Mouse (Mus musculus) heart, embryonic 16.5 days (tissue): ENCODE results near the gene A530084C06Rik. TPM values are rescaled to one million over a fixed set of nuclear protein-coding genes. Genes with fewer than 3 reads are reported as not detected.
A peak's percentile ranks its signal among the peaks of the same experiment; 100 is the strongest.

ENCODE experiments used
- ATAC-seq: fragments of 200-750 bp; cut with Nextera tagmentation; replicated peaks from 2 replicates; pipeline ENCODE4 v1.8.0; 2017; ENCODE audit warnings: moderate number of reproducible peaks; ENCODE audit not compliant: insufficient read depth, low FRiP score; ENCODE audit errors: extremely low read depth
- H3K27ac ChIP-seq: fragments of 300-500 bp; sonication (generic); 2 replicates; pipeline ENCODE4 v1.5.1; 2014; ENCODE audit warnings: mild to moderate bottlenecking, low read length, control low read depth, moderate library complexity
- H3K27me3 ChIP-seq: fragments of 300-500 bp; sonication (generic); 2 replicates; pipeline ENCODE4 v1.6.1; 2014; ENCODE audit warnings: low read length, mixed read lengths; ENCODE audit not compliant: control insufficient read depth, insufficient read depth
- H3K36me3 ChIP-seq: fragments of 300-500 bp; sonication (generic); 2 replicates; pipeline ENCODE4 v1.6.1; 2014; ENCODE audit not compliant: control insufficient read depth, insufficient read depth
- H3K4me1 ChIP-seq: fragments of 300-500 bp; sonication (generic); 2 replicates; pipeline ENCODE4 v1.6.1; 2014; ENCODE audit warnings: low read length, mixed read lengths; ENCODE audit not compliant: control insufficient read depth, insufficient read depth
- H3K4me2 ChIP-seq: fragments of 300-500 bp; sonication (generic); 2 replicates; pipeline ENCODE4 v1.6.1; 2014; ENCODE audit warnings: low read depth, mild to moderate bottlenecking, control low read depth, low read length
- H3K4me3 ChIP-seq: fragments of 300-500 bp; sonication (generic); 2 replicates; pipeline ENCODE4 v1.5.1; 2014; ENCODE audit warnings: mild to moderate bottlenecking, control low read depth, low read length
- H3K9ac ChIP-seq: fragments of 300-500 bp; sonication (generic); 2 replicates; pipeline ENCODE4 v1.6.1; 2014; ENCODE audit warnings: low read length, control low read depth
- H3K9me3 ChIP-seq: fragments of 300-500 bp; sonication (generic); replicated peaks from 2 replicates; pipeline ENCODE4 v1.6.1; 2016; ENCODE audit warnings: low read length; ENCODE audit not compliant: control insufficient read depth
- WGBS: fragments of 180-500 bp; shearing (Covaris S2); extraction: QIAGEN DNeasy Blood & Tissue Kit; methylation state at CpG from one replicate; pipeline ENCODE4 v1.1.7; 2014; 5-methylcytosine and 5-hydroxymethylcytosine counted together
- polyA plus RNA-seq: library from polyadenylated mRNA; unstranded; fragments of >200 nt; fragmentation: Nextera tagmentation; extraction: Ambion mirVana; gene quantifications from 2 replicates; pipeline ENCODE4 v1.2.1, GENCODE M21; 2015

Gene A530084C06Rik
- not detected in 2 replicates for polyA plus RNA-seq

DNA sequence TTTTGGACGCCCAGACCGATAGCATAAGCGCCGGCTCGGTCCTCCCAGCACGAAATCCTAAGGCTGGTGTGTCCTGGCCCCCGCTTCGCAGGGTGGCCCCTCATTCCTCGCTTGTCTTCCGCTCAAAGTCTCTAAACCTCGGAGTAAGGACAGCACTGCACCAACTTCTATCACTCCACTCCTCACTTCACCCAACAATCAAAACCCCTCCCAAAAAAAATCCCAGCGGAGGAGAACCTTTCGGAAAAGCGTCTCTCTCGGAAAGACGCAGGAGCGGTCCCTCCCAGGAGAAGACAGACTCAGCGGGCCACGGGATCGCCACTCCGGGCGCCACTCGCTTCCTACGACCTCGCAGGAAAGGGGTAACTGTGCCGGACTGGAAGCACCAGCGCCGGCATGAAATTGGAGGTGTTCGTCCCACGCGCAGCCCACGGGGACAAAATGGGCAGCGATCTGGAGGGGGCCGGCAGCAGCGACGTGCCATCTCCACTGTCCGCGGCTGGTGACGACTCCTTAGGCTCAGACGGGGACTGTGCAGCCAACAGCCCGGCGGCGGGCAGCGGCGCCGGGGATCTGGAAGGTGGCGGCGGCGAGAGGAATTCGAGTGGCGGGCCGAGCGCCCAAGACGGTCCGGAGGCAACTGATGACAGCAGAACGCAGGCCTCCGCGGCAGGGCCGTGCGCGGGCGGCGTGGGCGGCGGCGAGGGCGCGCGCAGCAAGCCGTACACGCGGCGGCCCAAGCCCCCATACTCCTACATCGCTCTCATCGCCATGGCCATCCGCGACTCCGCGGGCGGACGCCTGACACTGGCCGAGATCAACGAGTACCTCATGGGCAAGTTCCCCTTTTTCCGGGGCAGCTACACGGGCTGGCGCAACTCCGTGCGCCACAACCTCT is at the start of gene A530084C06Rik:
A530084C06Rik (minus strand) TSS at position 813 of the 898 bp plus-strand sequence.
- under 1% methylated on average over 88 of the region's 88 CpGs for WGBS
- no peaks in the 10 kb centered on the region for H3K9me3 ChIP-seq
- ATAC-seq: peak; percentile 28; the same call in 1 of the 2 replicates
- H3K4me1 ChIP-seq: peaks cover 8% of the 10 kb centered on the region
- H3K27ac ChIP-seq: no peak within 1 kb of the TSS
- no peaks in the 10 kb centered on the region for H3K36me3 ChIP-seq
- peak within 1 kb of the TSS; percentile 100 for H3K4me2 ChIP-seq
- H3K9ac ChIP-seq: peak within 1 kb of the TSS; percentile 56
- H3K4me3 ChIP-seq: peak within 1 kb of the TSS; percentile 73
- peaks cover 94% of the 10 kb centered on the region for H3K27me3 ChIP-seq

DNA sequence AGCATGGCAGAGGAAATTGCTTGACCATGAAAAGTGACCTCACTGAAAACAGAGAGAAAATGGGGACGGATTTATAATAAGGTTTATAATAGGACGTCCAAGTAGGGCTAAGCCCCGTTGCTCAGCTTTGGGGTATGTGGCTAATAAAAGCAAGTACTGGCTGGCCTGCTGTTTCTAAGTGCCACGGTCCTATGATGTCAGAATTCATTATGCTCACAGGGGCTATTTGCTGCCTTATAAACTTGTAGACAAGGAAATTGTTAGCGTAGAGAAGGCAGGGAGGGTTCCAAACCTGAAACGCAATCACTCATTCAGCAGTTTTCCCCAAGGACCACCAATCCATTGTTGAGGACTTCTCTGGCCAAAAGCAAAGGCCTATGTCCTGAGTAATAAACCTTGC is 44.8 kb upstream of the A530084C06Rik start:
- ATAC-seq: no peak
- WGBS: 71% methylated on average over 6 of the region's 6 CpGs

DNA sequence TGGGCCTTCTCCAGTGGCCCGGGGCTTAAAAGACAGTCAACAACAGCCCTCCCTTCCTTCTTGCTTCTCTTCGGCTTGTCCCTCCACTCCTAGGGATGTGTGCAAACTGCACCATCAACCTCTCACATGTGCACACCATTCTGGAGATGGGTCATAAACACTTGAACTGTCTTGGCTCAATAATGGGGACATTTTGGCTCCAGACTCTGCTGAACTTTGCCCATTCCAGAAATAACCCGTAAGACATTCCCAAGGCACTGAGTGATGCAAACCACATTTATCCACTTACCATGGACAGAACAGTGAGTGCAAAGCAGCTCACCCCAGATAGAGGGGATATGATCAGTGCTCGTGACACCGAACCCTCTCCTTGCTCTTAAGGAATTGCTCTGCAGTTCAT is 40.4 kb upstream of the A530084C06Rik start:
- Histone ChIP-seq H3K27me3 (no peaks in the 10 kb centered on the region), H3K4me3 (no peak overlapping the region), H3K27ac (no peak overlapping the region), H3K9ac (no peak overlapping the region), H3K36me3 (no peaks in the 10 kb centered on the region), H3K4me2 (no peak overlapping the region), H3K9me3 (peaks cover 2% of the 10 kb centered on the region; the same call in 1 of the 2 replicates), H3K4me1 (no peaks in the 10 kb centered on the region)
- no peak for ATAC-seq
- 65% methylated on average over 5 of the region's 5 CpGs for WGBS

More for the DNA sequence above, 44.8 kb upstream of the A530084C06Rik start:
- H3K4me3 ChIP-seq: no peak overlapping the region
- H3K4me2 ChIP-seq: no peak overlapping the region
- no peaks in the 10 kb centered on the region for H3K9me3 ChIP-seq
- H3K9ac ChIP-seq: no peak overlapping the region
- no peaks in the 10 kb centered on the region for H3K4me1 ChIP-seq
- no peaks in the 10 kb centered on the region for H3K36me3 ChIP-seq
- no peak overlapping the region for H3K27ac ChIP-seq
- H3K27me3 ChIP-seq: peaks cover 2% of the 10 kb centered on the region; the same call in 1 of the 2 replicates

DNA sequence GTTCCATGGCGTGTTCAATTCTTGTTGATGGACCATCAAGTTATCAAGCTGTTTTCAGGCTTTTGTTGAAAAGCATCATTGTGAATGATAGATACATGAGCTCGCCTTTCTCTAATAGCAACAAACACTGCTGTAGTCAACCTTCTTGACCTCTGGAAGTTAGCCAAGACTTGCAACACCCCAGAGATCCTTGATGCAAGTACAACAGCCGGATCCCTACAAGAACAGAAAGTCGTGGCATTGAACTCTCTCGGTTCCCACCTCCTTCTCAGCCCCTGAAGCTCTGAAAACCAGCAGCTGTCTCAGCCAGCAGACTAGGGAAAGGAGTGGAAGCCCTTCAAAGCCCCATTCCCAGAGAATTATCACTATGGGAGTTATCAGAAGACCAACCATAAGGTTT is 28.2 kb upstream of the A530084C06Rik start:
- Histone ChIP-seq H3K4me3 (no peak overlapping the region), H3K4me1 (no peaks in the 10 kb centered on the region; the same call in 1 of the 2 replicates), H3K27ac (no peak overlapping the region), H3K36me3 (no peaks in the 10 kb centered on the region), H3K27me3 (no peaks in the 10 kb centered on the region; the same call in 1 of the 2 replicates), H3K4me2 (no peak overlapping the region), H3K9me3 (no peaks in the 10 kb centered on the region), H3K9ac (no peak overlapping the region)
- 50% methylated on average over 5 of the region's 5 CpGs for WGBS
- no peak for ATAC-seq

- ATAC-seq: no peak
- Histone ChIP-seq H3K4me1 (no peaks in the 10 kb centered on the region), H3K9me3 (no peaks in the 10 kb centered on the region), H3K4me3 (no peak overlapping the region), H3K27me3 (peaks cover 10% of the 10 kb centered on the region), H3K27ac (no peak overlapping the region), H3K9ac (no peak overlapping the region), H3K4me2 (no peak overlapping the region), H3K36me3 (no peaks in the 10 kb centered on the region)
- WGBS: 53% methylated on average over 9 of the region's 9 CpGs
Observed at GRCm38 (mm10) chr13:31579866-31580265, 20.7 kb upstream of the A530084C06Rik start.

- Histone ChIP-seq H3K27me3 (peaks cover 10% of the 10 kb centered on the region), H3K9me3 (no peaks in the 10 kb centered on the region), H3K36me3 (no peaks in the 10 kb centered on the region), H3K4me2 (no peak overlapping the region), H3K4me3 (no peak overlapping the region), H3K27ac (no peak overlapping the region), H3K4me1 (no peaks in the 10 kb centered on the region), H3K9ac (no peak overlapping the region)
- ATAC-seq: no peak
- 68% methylated on average over 10 of the region's 10 CpGs for WGBS
Observed at GRCm38 (mm10) chr13:31578389-31578788, 19.3 kb upstream of the A530084C06Rik start.

DNA sequence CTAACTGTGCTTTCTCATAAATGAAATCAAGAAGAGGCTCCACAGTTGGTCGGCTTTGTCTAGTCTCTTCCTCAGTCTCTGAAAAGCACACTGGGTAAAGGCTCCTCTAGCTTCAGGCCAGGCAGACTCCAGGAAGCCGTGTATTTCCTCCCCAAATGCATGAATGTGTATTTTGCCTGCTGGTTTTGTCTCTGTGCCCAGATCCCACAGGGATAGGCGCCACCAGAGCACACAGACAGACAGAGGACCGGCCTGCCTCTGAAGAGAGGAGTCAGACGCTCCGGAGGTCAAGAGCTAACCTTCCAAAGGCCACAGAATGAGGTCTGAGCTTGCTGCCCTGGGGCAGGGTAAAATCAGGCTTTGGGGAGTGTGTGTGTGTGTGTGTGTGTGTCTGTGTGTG is 18.4 kb upstream of the A530084C06Rik start:
- no peak overlapping the region for H3K4me2 ChIP-seq
- H3K9me3 ChIP-seq: no peaks in the 10 kb centered on the region
- ATAC-seq: no peak; the same call in 1 of the 2 replicates
- H3K4me1 ChIP-seq: no peaks in the 10 kb centered on the region
- H3K27ac ChIP-seq: no peak overlapping the region
- no peak overlapping the region for H3K4me3 ChIP-seq
- H3K27me3 ChIP-seq: peaks cover 10% of the 10 kb centered on the region
- H3K36me3 ChIP-seq: no peaks in the 10 kb centered on the region
- 44% methylated on average over 6 of the region's 6 CpGs for WGBS
- no peak overlapping the region for H3K9ac ChIP-seq

- peaks cover 10% of the 10 kb centered on the region for H3K27me3 ChIP-seq
- no peak overlapping the region for H3K9ac ChIP-seq
- no peaks in the 10 kb centered on the region for H3K4me1 ChIP-seq
- H3K27ac ChIP-seq: no peak overlapping the region
- no peak overlapping the region for H3K4me2 ChIP-seq
- ATAC-seq: no peak
- H3K4me3 ChIP-seq: no peak overlapping the region
- 77% methylated on average over 4 of the region's 4 CpGs for WGBS
- no peaks in the 10 kb centered on the region for H3K36me3 ChIP-seq
- H3K9me3 ChIP-seq: no peaks in the 10 kb centered on the region
Observed at GRCm38 (mm10) chr13:31576696-31577095, 17.6 kb upstream of the A530084C06Rik start.

GRCm38 (mm10) chr13:31574627-31575026 is 15.5 kb upstream of the A530084C06Rik start:
- no peak overlapping the region for H3K4me3 ChIP-seq

More at GRCm38 (mm10) chr13:31574627-31575026, 15.5 kb upstream of the A530084C06Rik start:
- 72% methylated on average over 3 of the region's 3 CpGs for whole genome bisulfite sequencing
- Histone ChIP-seq H3K27ac (no peak overlapping the region), H3K4me2 (no peak overlapping the region), H3K36me3 (no peaks in the 10 kb centered on the region), H3K9me3 (no peaks in the 10 kb centered on the region), H3K4me1 (no peaks in the 10 kb centered on the region), H3K27me3 (peaks cover 13% of the 10 kb centered on the region), H3K9ac (no peak overlapping the region)
- no peak for ATAC-seq
